In the genomic region with DNA sequence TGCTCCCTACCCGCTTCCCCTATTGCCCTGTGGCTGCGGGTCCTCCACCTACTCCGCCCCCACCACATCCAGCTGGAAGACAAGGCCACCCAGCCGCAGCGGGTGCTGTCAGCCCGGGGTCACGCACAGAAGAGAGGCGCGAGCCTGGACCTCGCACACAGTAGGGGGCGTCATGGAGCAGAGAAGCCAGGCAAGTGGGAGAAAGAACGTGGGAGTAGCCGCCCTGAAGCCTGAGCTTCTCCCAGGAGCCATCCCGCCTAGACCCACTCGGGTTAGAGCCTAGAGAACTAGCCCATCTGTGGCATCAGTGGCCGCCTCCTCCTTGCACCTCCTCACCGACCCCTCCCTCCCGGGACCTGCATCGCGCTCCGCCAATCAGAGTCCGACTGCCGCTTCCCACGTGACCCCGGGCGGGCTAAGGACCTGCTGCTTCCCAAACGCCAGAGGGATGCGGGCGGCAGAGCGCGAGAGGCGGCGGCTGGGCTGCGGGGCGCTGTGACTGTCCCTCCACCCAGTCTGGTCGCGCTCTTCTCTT, we compare ENCODE assay signal across 8 mouse cellular contexts. TPM values are rescaled to one million over a fixed set of nuclear protein-coding genes. Genes with fewer than 3 reads are reported as not detected.
DNase-seq lines count a peak whose midpoint lies in the region; ATAC-seq lines count a peak whose summit lies in the region.

No protein-coding gene starts in this region.

- peak; percentile 96 for ATAC-seq in hindbrain, embryonic 14.5 days (ENCODE audit: low FRiP score)
- ATAC-seq in lung, embryonic 16.5 days (ENCODE audit: low read depth), result peak; percentile 98

- no peaks in the 10 kb centered on the region for H3K36me3 ChIP-seq in hindbrain, embryonic 14.5 days (replicated peaks; ENCODE audit: control insufficient read depth, insufficient read depth)
- H3K36me3 ChIP-seq in lung, embryonic 16.5 days (ENCODE audit: control insufficient read depth, insufficient read depth, low read length), result no peaks in the 10 kb centered on the region

- peaks cover 5% of the 10 kb centered on the region; the same call in 1 of the 2 replicates for H3K4me1 ChIP-seq in hindbrain, embryonic 14.5 days (replicated peaks; ENCODE audit: control insufficient read depth, insufficient read depth, low read length)
- peaks cover 6% of the 10 kb centered on the region for H3K4me1 ChIP-seq in lung, embryonic 16.5 days (replicated peaks; ENCODE audit: control insufficient read depth, insufficient read depth, low read length)

- peak overlapping the region; percentile 89 for H3K4me2 ChIP-seq in hindbrain, embryonic 14.5 days (replicated peaks)
- peak overlapping the region; percentile 86 for H3K4me2 ChIP-seq in lung, embryonic 16.5 days (ENCODE audit: low read depth, low read length)

- no peaks in the 10 kb centered on the region for H3K9me3 ChIP-seq in hindbrain, embryonic 14.5 days (ENCODE audit: control insufficient read depth, low read length)
- H3K9me3 ChIP-seq in lung, embryonic 16.5 days (ENCODE audit: control insufficient read depth, low read length), result no peaks in the 10 kb centered on the region

- peak overlapping the region; percentile 94 for H3K27ac ChIP-seq in hindbrain, embryonic 14.5 days
- no peak overlapping the region for H3K27ac ChIP-seq in lung, embryonic 16.5 days (ENCODE audit: low read length)

- DNase-seq in R1 (ENCODE audit: low read depth, low spot score), result peak; percentile 93
- peak; percentile 94 to 95 for DNase-seq in cerebellum, postnatal 4 days (ENCODE audit: low spot score in 2 of 2)
- peak; percentile 89 for DNase-seq in gastrocnemius, adult 18-20 months (ENCODE audit: low spot score)
- peak; percentile 87 for DNase-seq in hindbrain, embryonic 14.5 days (ENCODE audit: low spot score)
- DNase-seq in layer of hippocampus, postnatal 14 days (ENCODE audit: low spot score in 2 of 2), result peak; percentile 93 to 97
- peak; percentile 82 for DNase-seq in ovary, postnatal 36 days (ENCODE audit: low spot score)
- DNase-seq in urinary bladder, adult 2 months (ENCODE audit: low spot score), result peak; percentile 54

- H3K9ac ChIP-seq in hindbrain, embryonic 14.5 days, result peak overlapping the region; percentile 84
- H3K9ac ChIP-seq in lung, embryonic 16.5 days (ENCODE audit: low read length), result peak overlapping the region; percentile 44

- 0% methylated on average over 37 of the region's 37 CpGs for WGBS in hindbrain, embryonic 14.5 days
- WGBS in lung, embryonic 16.5 days, result under 1% methylated on average over 37 of the region's 37 CpGs

- H3K27me3 ChIP-seq in hindbrain, embryonic 14.5 days (ENCODE audit: control insufficient read depth, insufficient read depth, low read length), result no peaks in the 10 kb centered on the region
- peaks cover 24% of the 10 kb centered on the region for H3K27me3 ChIP-seq in lung, embryonic 16.5 days (ENCODE audit: control insufficient read depth, insufficient read depth, low read depth, low read length)

- peak overlapping the region; percentile 74 for H3K4me3 ChIP-seq in hindbrain, embryonic 14.5 days (replicated peaks; ENCODE audit: low read length)
- H3K4me3 ChIP-seq in lung, embryonic 16.5 days (ENCODE audit: low read length), result peak overlapping the region; percentile 44

RNA-seq across cellular contexts. Expression of a gene that starts 26.7 kb away (rescaled TPM):
- 1 to 10 TPM in 1 of 2 experiments, under 1 TPM in 1; 0.98 to 1.2 TPM for total RNA-seq in gastrocnemius, adult 18-20 months (2021)
- polyA plus RNA-seq in hindbrain, embryonic 14.5 days (2014; fragmentation: Nextera tagmentation; extraction: Ambion mirVana), result 71.9 and 72.2 TPM in 2 replicates
- 10 to 100 TPM; 53.8 to 56.8 TPM for total RNA-seq in layer of hippocampus, postnatal 14 days (2021)
- polyA plus RNA-seq in lung, embryonic 16.5 days (2015; fragmentation: Nextera tagmentation; extraction: Ambion mirVana), result 2.5 and 2.6 TPM in 2 replicates
- 5.0 and 5.7 TPM in 2 replicates for polyA plus RNA-seq in urinary bladder, adult 2 months (2012; rRNA removed)

Comparison
In these comparisons a context has a peak if more than half of its experiments do, and no peak if none do; other contexts are left out.
1. RNA of a gene that starts 26.7 kb away (polyA plus RNA-seq): 71.9 to 72.2 TPM in hindbrain, embryonic 14.5 days; 5.0 to 5.7 TPM in urinary bladder, adult 2 months and 2.5 to 2.6 TPM in lung, embryonic 16.5 days; every median in the first group is over 10 times any median in the second.
2. Peak in every context shown above with its lines, with median percentiles within 50 percentile points of each other: DNase-seq.